Mouse (Mus musculus): ENCODE results near the gene Fig4. TPM values are rescaled to one million over a fixed set of nuclear protein-coding genes. Genes with fewer than 3 reads are reported as not detected.
A peak's percentile ranks its signal among the peaks of the same experiment; 100 is the strongest.

Gene Fig4
- polyA plus RNA-seq, 1 experiment from 2014 or later: 53.7 TPM

- Histone ChIP-seq H3K9me3 (replicated peaks) (no peaks in the 10 kb centered on the region), H3K36me3 (no peaks in the 10 kb centered on the region), H3K4me2 (no peak overlapping the region), H3K27me3 (no peaks in the 10 kb centered on the region), H3K9ac (no peak overlapping the region), H3K4me3 (no peak overlapping the region), H3K27ac (no peak overlapping the region), H3K4me1 (replicated peaks) (no peaks in the 10 kb centered on the region)
- 64% methylated on average over 2 of the region's 2 CpGs for WGBS
- no peak for ATAC-seq (replicated peaks; ENCODE audit: insufficient number of reproducible peaks, insufficient read depth, low FRiP score, low read depth)
Observed at GRCm38 (mm10) chr10:41163108-41163507, 140.0 kb downstream of the Fig4 start.

GRCm38 (mm10) chr10:41157296-41157695 lies 145.8 kb downstream of the Fig4 start:
- 90% methylated on average over 2 of the region's 2 CpGs for WGBS
- no peak overlapping the region for H3K4me2 ChIP-seq
- no peaks in the 10 kb centered on the region for H3K9me3 ChIP-seq (replicated peaks)
- H3K9ac ChIP-seq: no peak overlapping the region
- no peaks in the 10 kb centered on the region for H3K27me3 ChIP-seq
- H3K36me3 ChIP-seq: no peaks in the 10 kb centered on the region
- H3K27ac ChIP-seq: no peak overlapping the region
- H3K4me1 ChIP-seq (replicated peaks): no peaks in the 10 kb centered on the region
- ATAC-seq (replicated peaks; ENCODE audit: insufficient number of reproducible peaks, insufficient read depth, low FRiP score, low read depth): no peak
- H3K4me3 ChIP-seq: no peak overlapping the region

GRCm38 (mm10) chr10:41156693-41157092 lies 146.4 kb downstream of the Fig4 start:
- no peaks in the 10 kb centered on the region for H3K27me3 ChIP-seq
- no peaks in the 10 kb centered on the region for H3K9me3 ChIP-seq (replicated peaks)
- no peaks in the 10 kb centered on the region for H3K36me3 ChIP-seq
- H3K4me2 ChIP-seq: no peak overlapping the region
- H3K4me3 ChIP-seq: no peak overlapping the region
- 33% methylated on average over 1 of the region's 1 CpGs for WGBS
- no peak overlapping the region for H3K9ac ChIP-seq
- no peaks in the 10 kb centered on the region for H3K4me1 ChIP-seq (replicated peaks)
- ATAC-seq (replicated peaks; ENCODE audit: insufficient number of reproducible peaks, insufficient read depth, low FRiP score, low read depth): no peak
- H3K27ac ChIP-seq: no peak overlapping the region

- 85% methylated on average over 5 of the region's 5 CpGs for WGBS
- ATAC-seq (replicated peaks; ENCODE audit: insufficient number of reproducible peaks, insufficient read depth, low FRiP score, low read depth): no peak
- H3K9me3 ChIP-seq (replicated peaks): no peaks in the 10 kb centered on the region
- no peak overlapping the region for H3K27ac ChIP-seq
- no peaks in the 10 kb centered on the region for H3K27me3 ChIP-seq
- H3K4me3 ChIP-seq: no peak overlapping the region
- no peak overlapping the region for H3K4me2 ChIP-seq
- H3K4me1 ChIP-seq (replicated peaks): 0 out of 2 replicates have a peak, but pooled peaks cover 6% of the 10 kb centered on the region
- H3K9ac ChIP-seq: no peak overlapping the region
- no peaks in the 10 kb centered on the region for H3K36me3 ChIP-seq
Observed at GRCm38 (mm10) chr10:41153229-41153750, 149.8 kb downstream of the Fig4 start.

GRCm38 (mm10) chr10:41151901-41152300 lies 151.2 kb downstream of the Fig4 start:
- 79% methylated on average over 4 of the region's 4 CpGs for WGBS
- Histone ChIP-seq H3K4me1 (replicated peaks) (0 out of 2 replicates have a peak, but pooled peaks cover 6% of the 10 kb centered on the region), H3K9ac (no peak overlapping the region), H3K9me3 (replicated peaks) (no peaks in the 10 kb centered on the region), H3K4me2 (no peak overlapping the region), H3K27me3 (no peaks in the 10 kb centered on the region), H3K4me3 (no peak overlapping the region), H3K36me3 (no peaks in the 10 kb centered on the region), H3K27ac (no peak overlapping the region)
- no peak for ATAC-seq (replicated peaks; ENCODE audit: insufficient number of reproducible peaks, insufficient read depth, low FRiP score, low read depth)

- H3K4me2 ChIP-seq: peak overlapping the region; percentile 16; the same call in 1 of the 2 replicates
- H3K36me3 ChIP-seq: no peaks in the 10 kb centered on the region
Observed at GRCm38 (mm10) chr10:41151441-41151840, 151.6 kb downstream of the Fig4 start.

GRCm38 (mm10) chr10:41151021-41151420 lies 152.0 kb downstream of the Fig4 start:
- Histone ChIP-seq H3K9me3 (replicated peaks) (no peaks in the 10 kb centered on the region), H3K4me2 (peak overlapping the region; percentile 16; the same call in 1 of the 2 replicates), H3K36me3 (no peaks in the 10 kb centered on the region), H3K9ac (no peak overlapping the region), H3K4me3 (no peak overlapping the region), H3K27ac (no peak overlapping the region), H3K4me1 (replicated peaks) (0 out of 2 replicates have a peak, but pooled peaks cover 6% of the 10 kb centered on the region), H3K27me3 (no peaks in the 10 kb centered on the region)
- no peak for ATAC-seq (replicated peaks; ENCODE audit: insufficient number of reproducible peaks, insufficient read depth, low FRiP score, low read depth)
- 52% methylated on average over 10 of the region's 10 CpGs for WGBS

More at GRCm38 (mm10) chr10:41151441-41151840, 151.6 kb downstream of the Fig4 start:
- Histone ChIP-seq H3K4me3 (no peak overlapping the region), H3K9ac (no peak overlapping the region), H3K4me1 (replicated peaks) (0 out of 2 replicates have a peak, but pooled peaks cover 6% of the 10 kb centered on the region), H3K9me3 (replicated peaks) (no peaks in the 10 kb centered on the region), H3K27ac (no peak overlapping the region), H3K27me3 (no peaks in the 10 kb centered on the region)
- WGBS: 46% methylated on average over 18 of the region's 18 CpGs
- no peak for ATAC-seq (replicated peaks; ENCODE audit: insufficient number of reproducible peaks, insufficient read depth, low FRiP score, low read depth)

- H3K27me3 ChIP-seq: no peaks in the 10 kb centered on the region
- H3K9ac ChIP-seq: no peak overlapping the region
- ATAC-seq (replicated peaks; ENCODE audit: insufficient number of reproducible peaks, insufficient read depth, low FRiP score, low read depth): no peak
- no peak overlapping the region for H3K4me3 ChIP-seq
- no peaks in the 10 kb centered on the region for H3K36me3 ChIP-seq
- 0 out of 2 replicates have a peak, but pooled peaks cover 6% of the 10 kb centered on the region for H3K4me1 ChIP-seq (replicated peaks)
- H3K27ac ChIP-seq: no peak overlapping the region
- no peaks in the 10 kb centered on the region for H3K9me3 ChIP-seq (replicated peaks)
- WGBS: 76% methylated on average over 2 of the region's 2 CpGs
- no peak overlapping the region for H3K4me2 ChIP-seq
Observed at GRCm38 (mm10) chr10:41150496-41150895, 152.6 kb downstream of the Fig4 start.

GRCm38 (mm10) chr10:41149307-41149706 lies 153.8 kb downstream of the Fig4 start:
- Histone ChIP-seq H3K27ac (no peak overlapping the region), H3K9me3 (replicated peaks) (no peaks in the 10 kb centered on the region), H3K27me3 (no peaks in the 10 kb centered on the region), H3K4me2 (no peak overlapping the region), H3K9ac (no peak overlapping the region), H3K4me1 (replicated peaks) (0 out of 2 replicates have a peak, but pooled peaks cover 6% of the 10 kb centered on the region), H3K36me3 (no peaks in the 10 kb centered on the region), H3K4me3 (no peak overlapping the region)
- 65% methylated on average over 3 of the region's 3 CpGs for WGBS
- no peak for ATAC-seq (replicated peaks; ENCODE audit: insufficient number of reproducible peaks, insufficient read depth, low FRiP score, low read depth)

- no peak overlapping the region for H3K4me2 ChIP-seq
- ATAC-seq (replicated peaks; ENCODE audit: insufficient number of reproducible peaks, insufficient read depth, low FRiP score, low read depth): no peak
- no peaks in the 10 kb centered on the region for H3K27me3 ChIP-seq
- H3K4me3 ChIP-seq: no peak overlapping the region
- no peaks in the 10 kb centered on the region for H3K36me3 ChIP-seq
- 73% methylated on average over 2 of the region's 2 CpGs for WGBS
- H3K9me3 ChIP-seq (replicated peaks): no peaks in the 10 kb centered on the region
- no peak overlapping the region for H3K27ac ChIP-seq
- H3K4me1 ChIP-seq (replicated peaks): 0 out of 2 replicates have a peak, but pooled peaks cover 3% of the 10 kb centered on the region
- no peak overlapping the region for H3K9ac ChIP-seq
Observed at GRCm38 (mm10) chr10:41146141-41146540, 156.9 kb downstream of the Fig4 start.
